In the genomic region with DNA sequence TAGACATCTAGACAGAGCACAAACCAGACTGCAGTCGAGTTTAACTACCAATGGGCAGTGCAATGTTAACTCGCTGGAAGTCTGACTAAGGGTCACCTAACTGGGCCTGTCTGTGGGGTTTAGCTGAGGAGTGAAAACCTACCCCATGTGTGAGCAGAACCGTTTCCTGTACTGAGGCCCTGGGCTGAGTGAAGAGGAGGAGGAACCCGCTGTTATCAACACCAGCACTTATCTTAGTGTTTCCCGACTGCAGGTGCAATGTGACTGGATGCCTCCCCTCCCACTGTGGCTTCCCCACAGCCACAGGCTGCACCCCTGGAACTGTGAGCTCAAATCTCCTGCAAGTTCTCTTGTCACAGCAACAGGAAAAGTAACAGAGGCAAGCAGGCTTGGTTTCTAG, we compare ENCODE assay signal across 28 mouse cellular contexts. TPM values are rescaled to one million over a fixed set of nuclear protein-coding genes. Genes with fewer than 3 reads are reported as not detected.
DNase-seq lines count a peak whose midpoint lies in the region; ATAC-seq and TF ChIP-seq lines count a peak whose summit lies in the region.
"Had no signal": no experiment of that assay in that cellular context is flagged by ENCODE, and none has a peak within 500 bp of the region (broad histone marks: within the 10 kb centered on the region; RNA-seq: fewer than 3 reads in every experiment).

No protein-coding gene starts in this region.

- H3K36me3 ChIP-seq in liver, embryonic 13.5 days = peaks cover 14% of the 10 kb centered on the region
- peaks cover 20% of the 10 kb centered on the region for H3K36me3 ChIP-seq in forebrain, embryonic 10.5 days (replicated peaks)
- peaks cover 62% of the 10 kb centered on the region for H3K36me3 ChIP-seq in hindbrain, embryonic 14.5 days (replicated peaks; ENCODE audit: control insufficient read depth, insufficient read depth)

- H3K4me2 ChIP-seq in liver, embryonic 13.5 days = no peak overlapping the region
- H3K4me2 ChIP-seq in hindbrain, embryonic 14.5 days (replicated peaks) = no peak overlapping the region
- H3K4me2 ChIP-seq: embryonic facial prominence, embryonic 12.5 days; hindbrain, embryonic 12.5 days; intestine, embryonic 15.5 days; midbrain, embryonic 15.5 days; neural tube, embryonic 15.5 days had no signal

- WGBS in liver, embryonic 13.5 days (ENCODE audit: insufficient replicate concordance) = 10% methylated on average over 5 of the region's 5 CpGs
- WGBS in olfactory bulb, adult 2 months = 62% methylated on average over 5 of the region's 5 CpGs
- 77% methylated on average over 5 of the region's 5 CpGs for WGBS in forebrain, embryonic 10.5 days
- WGBS in hindbrain, embryonic 14.5 days = 85% methylated on average over 5 of the region's 5 CpGs

- TF ChIP-seq POLR2A in olfactory bulb, adult 2 months (IDR thresholded peaks at IDR 0.05; ENCODE audit: insufficient read depth, low read depth, low read length) = no peak

- H3K4me1 ChIP-seq in liver, embryonic 13.5 days (replicated peaks) = peaks cover 31% of the 10 kb centered on the region
- H3K4me1 ChIP-seq in olfactory bulb, adult 2 months (ENCODE audit: control insufficient read depth, insufficient read depth, low read length) = peaks cover 25% of the 10 kb centered on the region
- H3K4me1 ChIP-seq in forebrain, embryonic 10.5 days = peaks cover 15% of the 10 kb centered on the region
- peaks cover 9% of the 10 kb centered on the region for H3K4me1 ChIP-seq in hindbrain, embryonic 14.5 days (replicated peaks; ENCODE audit: control insufficient read depth, insufficient read depth, low read length)
- H3K4me1 ChIP-seq: embryonic facial prominence, embryonic 12.5 days; intestine, embryonic 15.5 days had no signal

- intact Hi-C loops in gastrocnemius, adult 2 months (cut with DNase I) = no loop called here

- ATAC-seq in liver, embryonic 13.5 days (ENCODE audit: low read depth) = peak; percentile 90
- no peak for ATAC-seq in hindbrain, embryonic 14.5 days (ENCODE audit: low FRiP score)
- ATAC-seq: activated CD4-positive, CD25-positive, alpha-beta regulatory T cell, adult 4 months; forebrain, embryonic 14.5 days; intestine, embryonic 15.5 days; midbrain, embryonic 15.5 days had no signal

- H3K9me3 ChIP-seq in liver, embryonic 13.5 days (replicated peaks) = no peaks in the 10 kb centered on the region
- no peaks in the 10 kb centered on the region for H3K9me3 ChIP-seq in forebrain, embryonic 10.5 days
- no peaks in the 10 kb centered on the region for H3K9me3 ChIP-seq in hindbrain, embryonic 14.5 days (ENCODE audit: control insufficient read depth, low read length)
- H3K9me3 ChIP-seq: embryonic facial prominence, embryonic 12.5 days; hindbrain, embryonic 12.5 days; intestine, embryonic 15.5 days; megakaryocyte, embryonic 14.5 days; midbrain, embryonic 15.5 days; neural tube, embryonic 15.5 days had no signal

- no peak overlapping the region for H3K9ac ChIP-seq in liver, embryonic 13.5 days
- H3K9ac ChIP-seq in hindbrain, embryonic 14.5 days = no peak overlapping the region
- H3K9ac ChIP-seq: embryonic facial prominence, embryonic 12.5 days; hindbrain, embryonic 12.5 days; intestine, embryonic 15.5 days; midbrain, embryonic 15.5 days; neural tube, embryonic 15.5 days had no signal

- no peaks in the 10 kb centered on the region for H3K27me3 ChIP-seq in liver, embryonic 13.5 days
- H3K27me3 ChIP-seq in forebrain, embryonic 10.5 days (ENCODE audit: poor library complexity, severe bottlenecking) = no peaks in the 10 kb centered on the region
- H3K27me3 ChIP-seq in hindbrain, embryonic 14.5 days (ENCODE audit: control insufficient read depth, insufficient read depth, low read length) = no peaks in the 10 kb centered on the region
- H3K27me3 ChIP-seq: embryonic facial prominence, embryonic 12.5 days; hindbrain, embryonic 12.5 days; intestine, embryonic 15.5 days; megakaryocyte, embryonic 14.5 days; midbrain, embryonic 15.5 days; neural tube, embryonic 15.5 days had no signal

- no peak for TF ChIP-seq CTCF in olfactory bulb, adult 2 months (IDR thresholded peaks at IDR 0.05; ENCODE audit: insufficient read depth, low read depth, low read length)
- TF ChIP-seq CTCF in gastrocnemius, adult 2 months (IDR thresholded peaks at IDR 0.05) = no peak

- no peak overlapping the region for H3K4me3 ChIP-seq in liver, embryonic 13.5 days (replicated peaks)
- no peak overlapping the region for H3K4me3 ChIP-seq in olfactory bulb, adult 2 months (ENCODE audit: insufficient read depth, low read depth, low read length)
- H3K4me3 ChIP-seq in forebrain, embryonic 10.5 days = no peak overlapping the region
- H3K4me3 ChIP-seq in gastrocnemius, adult 2 months = no peak overlapping the region
- H3K4me3 ChIP-seq in hindbrain, embryonic 14.5 days (replicated peaks; ENCODE audit: low read length) = no peak overlapping the region
- H3K4me3 ChIP-seq: embryonic facial prominence, embryonic 12.5 days; erythroblast, embryonic 14.5 days; hindbrain, embryonic 12.5 days; intestine, embryonic 15.5 days; megakaryocyte, embryonic 14.5 days; midbrain, embryonic 15.5 days; neural tube, embryonic 15.5 days had no signal

- 0 out of 2 replicates have a peak overlapping the region, but pooled peaks have one; percentile 41 for H3K27ac ChIP-seq in liver, embryonic 13.5 days
- H3K27ac ChIP-seq in olfactory bulb, adult 2 months (ENCODE audit: insufficient read depth, low read depth, low read length) = peak overlapping the region; percentile 21; the same call in 1 of the 2 replicates
- no peak overlapping the region for H3K27ac ChIP-seq in forebrain, embryonic 10.5 days
- H3K27ac ChIP-seq in gastrocnemius, adult 2 months = no peak overlapping the region
- H3K27ac ChIP-seq in hindbrain, embryonic 14.5 days = no peak overlapping the region
- H3K27ac ChIP-seq: embryonic facial prominence, embryonic 12.5 days; hindbrain, embryonic 12.5 days; intestine, embryonic 15.5 days; midbrain, embryonic 15.5 days; neural tube, embryonic 15.5 days; stomach, postnatal 0 days had no signal

- peak; percentile 35 for DNase-seq in c-Kit-positive CD71-positive TER-119-negative erythroid progenitor cells, embryonic 14.5 days (ENCODE audit: low read depth)
- DNase-seq in liver, embryonic 13.5 days = peak; percentile 29
- DNase-seq in thymus, postnatal 4 days = peak; percentile 42
- no peak for DNase-seq in forebrain, embryonic 10.5 days (ENCODE audit: extremely low spot score, low spot score)
- DNase-seq in gastrocnemius, adult 2 months = no peak
- no peak for DNase-seq in hindbrain, embryonic 14.5 days (ENCODE audit: low spot score)
- DNase-seq: adrenal gland, postnatal 25 days; cerebellum, adult 18-20 months; kidney, adult 9 months; kidney, postnatal 25 days; lung, postnatal 10 days; right cerebral cortex, postnatal 4 days had no signal

RNA-seq across cellular contexts. Expression of a gene that starts 43.4 kb away (rescaled TPM):
- polyA plus RNA-seq in liver, embryonic 13.5 days (2015; fragmentation: Nextera tagmentation; extraction: Ambion mirVana) = 1.6 and 1.9 TPM in 2 replicates
- polyA plus RNA-seq in olfactory bulb, adult 2 months (2012; ENCODE audit: insufficient read depth, insufficient read length, low replicate concordance, missing spikeins) = not detected in 2 replicates
- 3.2 and 3.5 TPM in 2 replicates for polyA plus RNA-seq in forebrain, embryonic 10.5 days (2016; fragmentation: Nextera tagmentation; extraction: Ambion mirVana)
- 1 to 10 TPM; 6.2 to 8.0 TPM for total RNA-seq in gastrocnemius, adult 2 months (2021)
- 20.9 and 24.9 TPM in 2 replicates for polyA plus RNA-seq in hindbrain, embryonic 14.5 days (2014; fragmentation: Nextera tagmentation; extraction: Ambion mirVana)
- polyA plus RNA-seq: erythroblast, embryonic 14.5 days had no signal

RNA-seq across cellular contexts. Expression of a gene that starts 43.7 kb away (rescaled TPM):
- not detected in 2 replicates for polyA plus RNA-seq in liver, embryonic 13.5 days (2015; fragmentation: Nextera tagmentation; extraction: Ambion mirVana)
- not detected in 2 replicates for polyA plus RNA-seq in olfactory bulb, adult 2 months (2012; ENCODE audit: insufficient read depth, insufficient read length, low replicate concordance, missing spikeins)
- not detected in 2 replicates for polyA plus RNA-seq in forebrain, embryonic 10.5 days (2016; fragmentation: Nextera tagmentation; extraction: Ambion mirVana)
- total RNA-seq in gastrocnemius, adult 2 months (2021) = not detected
- not detected in 2 replicates for polyA plus RNA-seq in hindbrain, embryonic 14.5 days (2014; fragmentation: Nextera tagmentation; extraction: Ambion mirVana)
- total RNA-seq: adrenal gland, postnatal 25 days; gastrocnemius, postnatal 4 days; left cerebral cortex, adult 18-20 months; left cerebral cortex, postnatal 36 days; liver, adult 2 months had no signal
- polyA plus RNA-seq: activated CD4-positive, CD25-positive, alpha-beta regulatory T cell, adult 4 months; embryonic facial prominence, embryonic 12.5 days; erythroblast, embryonic 14.5 days; forebrain, embryonic 14.5 days; heart, embryonic 16.5 days; hindbrain, embryonic 12.5 days; intestine, embryonic 15.5 days; liver, adult 2 months; midbrain, embryonic 15.5 days; neural tube, embryonic 15.5 days; stomach, postnatal 0 days had no signal

RNA-seq across cellular contexts. Expression of a gene that starts 44.3 kb away (rescaled TPM):
- 0.08 TPM in 1 of 2 replicates, not detected in the other for polyA plus RNA-seq in liver, embryonic 13.5 days (2015; fragmentation: Nextera tagmentation; extraction: Ambion mirVana)
- not detected in 2 replicates for polyA plus RNA-seq in olfactory bulb, adult 2 months (2012; ENCODE audit: insufficient read depth, insufficient read length, low replicate concordance, missing spikeins)
- polyA plus RNA-seq in forebrain, embryonic 10.5 days (2016; fragmentation: Nextera tagmentation; extraction: Ambion mirVana) = 0.37 and 0.88 TPM in 2 replicates
- not detected for total RNA-seq in gastrocnemius, adult 2 months (2021)
- 2.4 and 3.3 TPM in 2 replicates for polyA plus RNA-seq in hindbrain, embryonic 14.5 days (2014; fragmentation: Nextera tagmentation; extraction: Ambion mirVana)
- total RNA-seq: adrenal gland, postnatal 25 days; gastrocnemius, postnatal 4 days; liver, adult 2 months had no signal
- polyA plus RNA-seq: erythroblast, embryonic 14.5 days; liver, adult 2 months had no signal

Comparison
In these comparisons a context has a peak if more than half of its experiments do, and no peak if none do; other contexts are left out.
1. DNase-seq: peak in c-Kit-positive CD71-positive TER-119-negative erythroid progenitor cells, embryonic 14.5 days (single experiment), liver, embryonic 13.5 days (single experiment) and thymus, postnatal 4 days (single experiment); none in forebrain, embryonic 10.5 days (single experiment), gastrocnemius, adult 2 months (single experiment) and hindbrain, embryonic 14.5 days (single experiment).
2. H3K27ac ChIP-seq: peak in liver, embryonic 13.5 days (single experiment) and olfactory bulb, adult 2 months (single experiment); none in forebrain, embryonic 10.5 days (single experiment), gastrocnemius, adult 2 months (single experiment) and hindbrain, embryonic 14.5 days (single experiment).